Mouse (Mus musculus) MEL (cell line): ENCODE measurements around the gene Rapgef2.

Source experiments
- CTCF ChIP-seq, 3 experiments: IDR thresholded peaks in 2 of 3; conservative IDR thresholded peaks in 1 of 3; 2 replicates each; pipeline ENCODE4 v1.5.1; 2011 to 2012; ENCODE audit warnings: low read length in 3 of 3, low read depth in 2 of 3, mild to moderate bottlenecking in 2 of 3, improper control_type of control experiment in 1 of 3, inconsistent platforms in 1 of 3, mixed read lengths in 1 of 3, moderate library complexity in 1 of 3; ENCODE audit not compliant: control insufficient read depth in 1 of 3, insufficient read depth in 1 of 3, poor library complexity in 1 of 3, severe bottlenecking in 1 of 3
- EP300 ChIP-seq, 2 experiments: IDR thresholded peaks; 2 replicates each; pipeline ENCODE4 v1.6.1; 2011; ENCODE audit warnings: improper control_type of control experiment in 2 of 2, low read length in 2 of 2, low read depth in 1 of 2, mild to moderate bottlenecking in 1 of 2
- ETS1 ChIP-seq: IDR thresholded peaks from 2 replicates; pipeline ENCODE4 v1.6.1; 2012; ENCODE audit warnings: low read depth, mild to moderate bottlenecking, inconsistent platforms, low read length, improper control_type of control experiment, moderate library complexity
- HCFC1 ChIP-seq: IDR thresholded peaks from 2 replicates; pipeline ENCODE4 v1.6.1; 2012; ENCODE audit warnings: low read depth, mild to moderate bottlenecking, inconsistent platforms, low read length, improper control_type of control experiment, moderate library complexity
- MAFK ChIP-seq: IDR thresholded peaks from 2 replicates; pipeline ENCODE4 v1.6.1; 2011; ENCODE audit warnings: low read depth, mild to moderate bottlenecking, low read length, improper control_type of control experiment, borderline replicate concordance
- MAX ChIP-seq: IDR thresholded peaks from 2 replicates; pipeline ENCODE4 v1.6.1; 2011; ENCODE audit warnings: low read length, improper control_type of control experiment
- MEF2A ChIP-seq: IDR thresholded peaks from 2 replicates; pipeline ENCODE4 v1.6.1; 2014; ENCODE audit warnings: low read depth, mild to moderate bottlenecking, inconsistent platforms, low read length, improper control_type of control experiment; ENCODE audit not compliant: poor library complexity, insufficient replicate concordance, severe bottlenecking; ENCODE audit errors: extremely low read depth
- MYB ChIP-seq: IDR thresholded peaks from 2 replicates; pipeline ENCODE4 v1.6.1; 2011; ENCODE audit warnings: mild to moderate bottlenecking, low read depth, low read length, improper control_type of control experiment
- POLR2A ChIP-seq, 2 experiments: IDR thresholded peaks; 2 replicates each; pipeline ENCODE4 v1.6.1; 2011 to 2012; ENCODE audit warnings: low read length in 2 of 2, mild to moderate bottlenecking in 2 of 2, control low read depth in 1 of 2, improper control_type of control experiment in 1 of 2, low read depth in 1 of 2, moderate library complexity in 1 of 2; ENCODE audit not compliant: control insufficient read depth in 1 of 2, insufficient read depth in 1 of 2, poor library complexity in 1 of 2
- POLR2AphosphoS5 ChIP-seq: IDR thresholded peaks from 2 replicates; pipeline ENCODE4 v1.6.1; 2012; ENCODE audit warnings: low read depth, borderline replicate concordance, mild to moderate bottlenecking, inconsistent platforms, low read length, moderate library complexity, mixed read lengths
- RAD21 ChIP-seq: IDR thresholded peaks from 2 replicates; pipeline ENCODE4 v1.6.1; 2011; ENCODE audit warnings: mild to moderate bottlenecking, low read depth, low read length, improper control_type of control experiment
- TAL1 ChIP-seq: IDR thresholded peaks from 2 replicates; pipeline ENCODE4 v1.6.1; 2012; ENCODE audit warnings: mild to moderate bottlenecking, inconsistent platforms, low read length, moderate library complexity, mixed read lengths
- USF2 ChIP-seq, 2 experiments: IDR thresholded peaks; 2 replicates each; pipeline ENCODE4 v1.6.1; 2011 to 2012; ENCODE audit warnings: improper control_type of control experiment in 2 of 2, low read length in 2 of 2, borderline replicate concordance in 1 of 2, inconsistent platforms in 1 of 2, low read depth in 1 of 2, mild to moderate bottlenecking in 1 of 2; ENCODE audit not compliant: insufficient read depth in 1 of 2
- ZNF384 ChIP-seq: IDR thresholded peaks from 2 replicates; pipeline ENCODE4 v1.6.1; 2012; ENCODE audit warnings: low read depth, mild to moderate bottlenecking, inconsistent platforms, low read length, improper control_type of control experiment

DNA sequence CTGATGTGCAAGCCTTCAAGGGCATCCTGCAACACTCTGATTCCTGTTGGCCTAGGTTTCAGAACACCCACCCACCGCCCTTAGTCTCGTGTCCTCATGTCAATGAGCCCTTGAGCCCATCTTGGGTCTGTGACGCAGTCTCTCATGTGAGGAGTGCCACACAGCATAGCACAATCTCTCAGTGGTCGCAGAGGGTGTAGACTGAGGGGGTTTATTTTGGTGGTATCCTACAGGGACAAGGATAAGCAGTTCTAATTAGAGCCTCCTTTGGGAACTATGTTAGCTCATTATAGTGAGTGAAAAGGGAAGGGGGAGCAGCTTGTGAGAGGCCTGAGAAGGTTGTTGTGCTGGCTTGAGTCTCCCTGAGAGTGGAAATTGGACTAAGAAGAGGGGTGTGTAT is 263.6 kb downstream of the Rapgef2 start:
- TF ChIP-seq CTCF (IDR thresholded peaks at IDR 0.05 in 2 of 3, conservative IDR thresholded peaks at IDR 0.05 in 1 of 3; ENCODE audit: control insufficient read depth in 1 of 3, insufficient read depth in 1 of 3, low read depth in 2 of 3, low read length in 3 of 3, poor library complexity in 1 of 3, severe bottlenecking in 1 of 3): no peak
- TF ChIP-seq MYB: no peak
- no peak for TF ChIP-seq USF2 (IDR thresholded peaks at IDR 0.05; ENCODE audit: borderline replicate concordance in 1 of 2, insufficient read depth in 1 of 2, low read depth in 1 of 2, low read length in 2 of 2)
- no peak for TF ChIP-seq MEF2A
- no peak for TF ChIP-seq POLR2AphosphoS5
- TF ChIP-seq MAX: no peak
- TF ChIP-seq RAD21: no peak
- no peak for TF ChIP-seq MAFK
- TF ChIP-seq HCFC1: no peak
- TF ChIP-seq EP300 (IDR thresholded peaks at IDR 0.05; ENCODE audit: low read depth in 1 of 2, low read length in 2 of 2): no peak
- TF ChIP-seq TAL1: no peak
- TF ChIP-seq ETS1: no peak
- TF ChIP-seq ZNF384: no peak
- TF ChIP-seq POLR2A (IDR thresholded peaks at IDR 0.05; ENCODE audit: control insufficient read depth in 1 of 2, insufficient read depth in 1 of 2, low read depth in 1 of 2, low read length in 2 of 2, poor library complexity in 1 of 2): no peak
